Mouse (Mus musculus): ENCODE results near the gene Bcl7c. TPM values are rescaled to one million over a fixed set of nuclear protein-coding genes. Genes with fewer than 3 reads are reported as not detected.

Gene Bcl7c
- polyA plus RNA-seq, 1 experiment, result 132 TPM

- no peaks in the 10 kb centered on the region for H3K79me3 ChIP-seq (ENCODE audit: low read depth)
- TF ChIP-seq FOSL1 (IDR thresholded peaks at IDR 0.05; ENCODE audit: insufficient read depth, low read length, poor library complexity, severe bottlenecking), result no peak
- peak; percentile 20 for TF ChIP-seq CEBPB (IDR thresholded peaks at IDR 0.05; ENCODE audit: low read depth)
- H3ac ChIP-seq (ENCODE audit: control insufficient read depth, insufficient read length, low read depth), result peak within 1 kb of the TSS; percentile 56
- no peaks in the 10 kb centered on the region for H3K27me3 ChIP-seq (ENCODE audit: control insufficient read depth, insufficient read depth, insufficient read length)
- H3K79me2 ChIP-seq (ENCODE audit: control insufficient read depth, insufficient read depth), result peaks cover 2% of the 10 kb centered on the region
- no peaks in the 10 kb centered on the region for H3K36me3 ChIP-seq (ENCODE audit: control insufficient read depth, insufficient read depth)
- H3K4me3 ChIP-seq (ENCODE audit: insufficient read depth, poor library complexity, severe bottlenecking), result peak within 1 kb of the TSS; percentile 18
Measured at GRCm38 (mm10) chr7:127712461-127713385, 4.0 kb upstream of the Bcl7c start, which contains the start of gene Ctf1. Gene Ctf1, plus strand, starts transcription at chr7:127712736.

GRCm38 (mm10) chr7:127711456-127711855 lies 2.7 kb upstream of the Bcl7c start:
- H3K79me2 ChIP-seq (ENCODE audit: control insufficient read depth, insufficient read depth), result peaks cover 15% of the 10 kb centered on the region
- no peak overlapping the region for H3ac ChIP-seq (ENCODE audit: control insufficient read depth, insufficient read length, low read depth)
- peaks cover 4% of the 10 kb centered on the region for H3K36me3 ChIP-seq (ENCODE audit: control insufficient read depth, insufficient read depth)
- TF ChIP-seq MAX (IDR thresholded peaks at IDR 0.05) (no peak), FOSL1 (IDR thresholded peaks at IDR 0.05; ENCODE audit: insufficient read depth, low read length, poor library complexity, severe bottlenecking) (no peak)
- H3K79me3 ChIP-seq (ENCODE audit: low read depth), result no peaks in the 10 kb centered on the region
- H3K4me3 ChIP-seq (ENCODE audit: insufficient read depth, poor library complexity, severe bottlenecking), result no peak overlapping the region
- H3K27me3 ChIP-seq (ENCODE audit: control insufficient read depth, insufficient read depth, insufficient read length), result no peaks in the 10 kb centered on the region

- Histone ChIP-seq H3ac (ENCODE audit: control insufficient read depth, insufficient read length, low read depth) (no peak overlapping the region), H3K36me3 (ENCODE audit: control insufficient read depth, insufficient read depth) (peaks cover 8% of the 10 kb centered on the region), H3K79me3 (ENCODE audit: low read depth) (no peaks in the 10 kb centered on the region), H3K27me3 (ENCODE audit: control insufficient read depth, insufficient read depth, insufficient read length) (no peaks in the 10 kb centered on the region), H3K79me2 (ENCODE audit: control insufficient read depth, insufficient read depth) (peaks cover 16% of the 10 kb centered on the region), H3K4me3 (ENCODE audit: insufficient read depth, poor library complexity, severe bottlenecking) (no peak overlapping the region)
- TF ChIP-seq MYOD1 (IDR thresholded peaks at IDR 0.05; ENCODE audit: control insufficient read depth, insufficient read length, low read depth) (no peak), FOSL1 (IDR thresholded peaks at IDR 0.05; ENCODE audit: insufficient read depth, low read length, poor library complexity, severe bottlenecking) (no peak), CEBPB (IDR thresholded peaks at IDR 0.05; ENCODE audit: low read depth) (no peak)
Measured at GRCm38 (mm10) chr7:127711031-127711430, 2.3 kb upstream of the Bcl7c start.

- Histone ChIP-seq H3K4me3 (ENCODE audit: insufficient read depth, poor library complexity, severe bottlenecking) (no peak overlapping the region), H3ac (ENCODE audit: control insufficient read depth, insufficient read length, low read depth) (no peak overlapping the region), H3K79me2 (ENCODE audit: control insufficient read depth, insufficient read depth) (peaks cover 16% of the 10 kb centered on the region), H3K36me3 (ENCODE audit: control insufficient read depth, insufficient read depth) (peaks cover 16% of the 10 kb centered on the region), H3K27me3 (ENCODE audit: control insufficient read depth, insufficient read depth, insufficient read length) (no peaks in the 10 kb centered on the region), H3K79me3 (ENCODE audit: low read depth) (no peaks in the 10 kb centered on the region)
- TF ChIP-seq MAX (IDR thresholded peaks at IDR 0.05) (no peak), USF1 (IDR thresholded peaks at IDR 0.05; ENCODE audit: low read depth) (no peak), MYOG (IDR thresholded peaks at IDR 0.05; ENCODE audit: control insufficient read depth, extremely low read depth, insufficient read length) (no peak), CTCF (IDR thresholded peaks at IDR 0.05; ENCODE audit: control insufficient read depth, insufficient read depth, insufficient read length) (no peak), MYOD1 (IDR thresholded peaks at IDR 0.05; ENCODE audit: control insufficient read depth, insufficient read length, low read depth) (no peak), FOSL1 (IDR thresholded peaks at IDR 0.05; ENCODE audit: insufficient read depth, low read length, poor library complexity, severe bottlenecking) (no peak), CEBPB (IDR thresholded peaks at IDR 0.05; ENCODE audit: low read depth) (no peak)
Measured at GRCm38 (mm10) chr7:127709261-127709979, 687 bp upstream of the Bcl7c start.

GRCm38 (mm10) chr7:127707957-127708206 lies 851 bp downstream of the Bcl7c start:
- H3K27me3 ChIP-seq (ENCODE audit: control insufficient read depth, insufficient read depth, insufficient read length), result no peaks in the 10 kb centered on the region
- peaks cover 23% of the 10 kb centered on the region for H3K36me3 ChIP-seq (ENCODE audit: control insufficient read depth, insufficient read depth)
- H3K79me2 ChIP-seq (ENCODE audit: control insufficient read depth, insufficient read depth), result peaks cover 16% of the 10 kb centered on the region
- peak overlapping the region; percentile 41 for H3K4me3 ChIP-seq (ENCODE audit: insufficient read depth, poor library complexity, severe bottlenecking)
- peak overlapping the region; percentile 68 for H3ac ChIP-seq (ENCODE audit: control insufficient read depth, insufficient read length, low read depth)
- TF ChIP-seq MYOG (IDR thresholded peaks at IDR 0.05; ENCODE audit: control insufficient read depth, extremely low read depth, insufficient read length), result no peak
- no peak for TF ChIP-seq MAX (IDR thresholded peaks at IDR 0.05)
- TF ChIP-seq USF1 (IDR thresholded peaks at IDR 0.05; ENCODE audit: low read depth), result no peak
- TF ChIP-seq MYOD1 (IDR thresholded peaks at IDR 0.05; ENCODE audit: control insufficient read depth, insufficient read length, low read depth), result no peak
- no peak for TF ChIP-seq CTCF (IDR thresholded peaks at IDR 0.05; ENCODE audit: control insufficient read depth, insufficient read depth, insufficient read length)
- no peak for TF ChIP-seq CEBPB (IDR thresholded peaks at IDR 0.05; ENCODE audit: low read depth)
- TF ChIP-seq FOSL1 (IDR thresholded peaks at IDR 0.05; ENCODE audit: insufficient read depth, low read length, poor library complexity, severe bottlenecking), result no peak
- H3K79me3 ChIP-seq (ENCODE audit: low read depth), result no peaks in the 10 kb centered on the region

Data from C2C12 (cell line).